Mouse (Mus musculus): ENCODE measurements around the gene Rapgef5.
A peak's percentile ranks its signal among the peaks of the same experiment; 100 is the strongest.

Rapgef5 gene

DNA sequence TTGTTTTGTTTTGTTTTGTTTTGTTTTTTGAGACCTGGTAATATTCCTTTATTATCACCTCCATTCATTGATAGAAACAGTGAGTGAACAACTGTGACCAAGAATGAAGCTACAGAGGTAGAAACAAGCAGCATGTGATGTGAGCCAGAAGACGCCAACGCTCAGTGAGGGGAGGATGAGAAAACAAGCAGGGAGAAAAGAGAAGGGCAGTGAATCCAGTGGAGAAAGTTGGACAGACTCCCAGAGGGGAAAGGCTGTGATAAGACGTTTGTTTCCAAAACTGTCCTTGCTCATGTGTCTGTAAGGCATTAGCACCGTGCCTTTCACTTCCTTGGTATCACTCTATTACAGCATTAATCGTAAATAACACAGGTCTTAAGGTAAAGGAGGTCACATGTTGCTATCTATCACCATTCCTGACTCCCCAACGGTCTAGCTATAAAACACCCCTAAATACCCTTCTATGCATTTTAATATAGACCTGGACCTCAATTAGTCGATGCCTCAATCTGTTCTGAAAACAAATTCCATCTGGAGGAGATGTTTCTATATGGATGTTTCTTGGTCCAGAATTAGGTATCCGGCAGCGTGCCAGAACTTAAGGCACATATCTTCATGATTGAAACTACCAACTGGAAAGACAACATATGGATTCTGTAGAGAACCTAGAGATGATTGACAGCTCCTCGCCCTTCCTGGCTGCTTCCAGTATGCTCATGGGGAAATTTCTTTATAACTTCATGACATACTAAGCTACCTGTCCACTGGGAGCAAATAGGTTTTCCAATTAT is 153.5 kb downstream of the Rapgef5 start:
- no peak for DNase-seq (ENCODE audit: low read depth, low spot score)

DNA sequence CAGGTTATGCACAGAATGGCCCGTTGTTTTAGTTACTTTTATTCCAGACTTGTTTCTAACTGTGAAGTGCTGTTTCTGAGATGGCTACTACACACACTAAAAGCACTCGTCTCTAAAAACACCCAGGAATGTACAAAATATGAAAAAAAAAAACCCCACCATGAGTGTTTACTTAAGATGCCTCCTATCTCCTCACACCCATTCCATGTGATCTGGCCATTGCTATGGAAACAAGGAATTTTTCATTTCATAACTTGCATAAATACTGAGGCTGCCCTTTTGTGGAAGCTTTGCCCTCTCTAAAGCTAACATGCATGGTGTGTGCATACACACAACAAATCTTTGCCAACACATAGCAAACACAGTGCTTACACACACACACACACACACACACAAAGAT is 156.9 kb downstream of the Rapgef5 start:
- DNase-seq (ENCODE audit: low read depth, low spot score), result no peak

DNA sequence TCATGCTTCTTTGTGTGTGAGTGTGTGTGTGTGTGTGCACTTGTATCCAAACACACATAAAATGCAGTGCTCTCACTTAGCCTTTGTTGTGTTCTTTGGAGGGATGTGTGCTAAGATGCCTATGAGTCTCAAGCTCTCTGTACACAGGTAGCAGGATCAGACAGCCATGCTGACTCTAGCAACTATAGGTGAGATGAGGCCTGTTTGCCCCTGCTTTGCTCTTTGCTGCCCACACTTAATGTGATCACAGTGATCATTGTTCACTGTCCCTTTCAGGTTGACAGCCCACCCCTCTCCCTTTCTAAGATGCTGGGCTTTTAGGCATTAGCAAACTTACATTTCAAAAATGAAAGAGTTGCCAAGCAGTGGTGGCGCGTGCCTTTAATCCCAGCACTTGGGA is 158.2 kb downstream of the Rapgef5 start:
- DNase-seq (ENCODE audit: low read depth, low spot score), result no peak

DNA sequence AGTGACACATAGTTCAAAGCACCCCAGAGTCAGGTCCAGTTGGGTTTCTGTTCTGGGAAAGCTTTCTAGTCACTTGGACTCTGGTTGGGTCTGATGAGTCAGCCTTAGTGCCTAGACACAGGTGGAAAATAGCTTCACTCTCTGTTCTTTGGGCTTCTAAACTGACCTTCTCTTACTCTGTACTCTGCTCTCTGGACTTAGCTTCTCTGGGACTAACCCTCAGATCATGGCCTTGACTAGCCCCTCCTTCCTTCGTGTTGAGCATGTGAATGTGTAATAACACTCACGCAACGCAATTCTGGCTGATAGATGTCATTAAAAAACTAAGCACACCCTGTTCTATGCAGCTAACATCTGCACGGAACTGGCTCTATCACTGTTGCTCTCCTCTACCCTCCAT is 160.0 kb downstream of the Rapgef5 start:
- DNase-seq (ENCODE audit: low read depth, low spot score), result no peak

DNA sequence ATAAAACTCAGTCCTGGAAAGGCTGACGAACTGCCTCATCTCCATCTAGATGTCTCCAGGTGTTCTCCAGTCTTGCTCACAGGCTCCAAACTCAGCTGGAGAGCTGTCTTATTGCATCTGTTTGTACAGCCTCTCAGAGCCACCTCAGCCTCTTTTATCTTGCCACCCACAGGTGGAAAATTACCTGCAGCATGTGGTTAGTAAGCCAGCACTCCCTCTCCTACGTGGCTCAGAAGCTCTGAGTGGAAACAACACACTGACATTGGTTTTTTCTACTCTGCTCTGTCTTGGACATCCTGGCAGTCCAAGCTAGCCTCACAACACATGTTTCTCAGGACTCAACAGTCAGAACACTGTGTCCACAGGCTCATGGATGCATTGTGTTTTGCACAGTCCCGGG is 162.6 kb downstream of the Rapgef5 start:
- DNase-seq (ENCODE audit: low read depth, low spot score), result no peak

DNA sequence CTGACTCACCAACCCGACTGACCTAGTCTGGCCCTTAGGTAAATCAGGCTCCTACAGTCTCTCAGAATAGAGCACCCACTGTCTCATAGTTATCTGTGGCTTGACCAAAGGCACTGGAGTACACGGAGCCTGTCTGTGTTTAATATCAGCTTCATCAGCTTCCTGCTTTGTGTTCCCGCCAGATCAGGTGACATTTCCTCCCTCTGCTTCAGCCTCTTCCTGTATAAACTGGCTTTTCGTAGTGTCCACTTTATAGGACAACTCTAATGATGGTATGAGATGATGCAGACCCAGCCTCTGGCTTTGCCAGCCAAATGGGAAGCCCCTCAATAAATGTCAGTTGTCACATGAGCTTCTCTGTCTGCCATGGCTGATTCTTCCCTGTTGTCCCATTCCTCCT is 163.5 kb downstream of the Rapgef5 start:
- no peak for DNase-seq (ENCODE audit: low read depth, low spot score)

DNA sequence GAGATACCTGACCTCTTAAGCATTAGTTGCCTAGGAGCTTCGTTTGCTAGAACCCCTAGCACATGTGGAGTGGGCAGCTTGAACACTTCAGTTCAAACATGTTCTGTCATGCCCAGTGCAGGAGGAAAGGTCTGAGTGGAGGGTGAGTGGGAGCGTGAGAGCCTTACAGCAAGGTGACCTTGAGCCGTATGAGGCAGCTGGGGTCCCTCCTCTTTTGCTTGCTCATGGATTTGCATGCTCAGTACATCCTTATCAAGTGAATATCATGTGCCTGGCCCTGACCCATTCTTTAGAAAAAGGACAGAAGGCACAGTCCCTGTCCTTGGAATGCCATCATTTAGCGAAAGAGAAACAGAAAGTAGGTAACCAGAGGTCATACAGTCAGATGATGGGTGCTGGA is 165.0 kb downstream of the Rapgef5 start:
- DNase-seq (ENCODE audit: low read depth, low spot score), result peak; percentile 48

DNA sequence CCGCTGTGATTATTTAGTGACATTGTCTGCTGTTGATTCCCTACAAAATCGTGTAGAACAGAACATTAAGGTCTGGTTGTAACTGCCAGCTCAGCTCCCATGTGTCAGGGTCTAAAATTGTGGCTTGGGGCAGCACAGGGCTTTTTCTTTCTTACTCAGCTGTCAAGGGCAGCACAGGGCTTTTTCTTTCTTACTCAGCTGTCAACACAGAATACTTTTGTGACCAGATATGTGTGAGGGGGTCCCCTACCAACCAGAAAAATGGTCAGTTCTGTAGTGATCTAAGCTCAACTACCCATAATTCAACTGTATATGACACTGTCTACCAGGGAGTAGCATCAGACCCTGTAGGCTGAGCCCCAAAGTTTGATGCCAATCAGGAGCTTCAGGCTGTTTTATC is 167.1 kb downstream of the Rapgef5 start:
- DNase-seq (ENCODE audit: low read depth, low spot score), result no peak

DNA sequence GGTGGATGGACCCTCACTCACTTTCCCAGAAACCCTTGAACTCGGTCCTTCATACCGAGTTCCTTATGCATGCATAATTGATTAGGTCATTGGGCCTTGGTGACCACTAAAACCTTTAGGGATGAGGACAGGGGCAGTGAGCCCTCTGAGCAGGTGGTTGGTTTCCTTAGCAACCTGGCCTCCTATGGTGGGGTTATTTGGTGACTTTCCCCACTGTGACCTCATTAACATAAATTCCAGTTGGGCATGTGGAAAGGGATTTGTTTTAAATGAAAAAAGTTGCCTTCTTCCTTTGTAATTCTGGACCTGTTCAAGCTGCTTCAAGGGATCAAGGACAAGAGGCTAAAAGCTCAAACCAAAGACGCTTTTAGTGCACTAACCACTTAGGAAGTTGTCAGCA is 167.7 kb downstream of the Rapgef5 start:
- peak; percentile 92 for DNase-seq (ENCODE audit: low read depth, low spot score)

DNA sequence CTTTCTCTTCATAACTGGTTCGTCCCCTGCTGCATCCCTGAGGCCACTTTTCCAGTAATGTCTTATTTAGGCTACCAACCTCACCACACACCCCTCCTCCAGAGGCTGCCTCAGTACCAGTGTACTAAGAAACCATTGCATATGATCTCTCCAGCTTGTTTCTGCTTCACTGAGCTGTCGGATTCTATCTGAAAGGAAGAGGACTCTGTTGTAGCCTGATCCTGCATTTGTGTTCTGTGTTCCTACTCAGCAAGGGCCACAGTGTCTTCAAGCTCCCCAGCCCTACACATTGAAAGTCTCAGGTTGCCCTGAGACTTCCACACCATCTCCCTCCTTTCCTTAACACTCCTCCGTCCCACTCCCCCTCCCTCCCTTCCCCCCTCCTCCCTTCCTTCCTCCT is 168.5 kb downstream of the Rapgef5 start:
- DNase-seq (ENCODE audit: low read depth, low spot score), result peak; percentile 23

DNA sequence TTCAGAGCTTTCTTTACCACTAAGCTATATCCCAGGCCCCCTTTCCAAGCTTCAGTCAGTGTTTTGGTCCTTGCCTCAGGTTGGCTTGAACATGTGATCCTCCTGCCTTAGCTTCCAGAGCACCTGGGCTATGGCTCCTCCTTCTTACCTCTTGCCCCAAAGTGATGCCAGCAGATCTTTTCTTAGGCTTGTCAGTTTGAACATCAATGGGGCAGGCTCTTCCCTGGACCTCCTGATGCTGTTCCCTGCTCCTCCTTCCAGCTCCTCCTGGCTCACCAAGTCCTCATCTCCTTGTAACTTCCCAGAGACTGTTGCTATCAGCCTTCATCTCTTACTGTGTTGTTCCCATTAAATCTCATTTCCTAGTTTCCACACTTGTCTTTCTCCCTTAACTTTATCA is 169.1 kb downstream of the Rapgef5 start:
- no peak for DNase-seq (ENCODE audit: low read depth, low spot score)

DNA sequence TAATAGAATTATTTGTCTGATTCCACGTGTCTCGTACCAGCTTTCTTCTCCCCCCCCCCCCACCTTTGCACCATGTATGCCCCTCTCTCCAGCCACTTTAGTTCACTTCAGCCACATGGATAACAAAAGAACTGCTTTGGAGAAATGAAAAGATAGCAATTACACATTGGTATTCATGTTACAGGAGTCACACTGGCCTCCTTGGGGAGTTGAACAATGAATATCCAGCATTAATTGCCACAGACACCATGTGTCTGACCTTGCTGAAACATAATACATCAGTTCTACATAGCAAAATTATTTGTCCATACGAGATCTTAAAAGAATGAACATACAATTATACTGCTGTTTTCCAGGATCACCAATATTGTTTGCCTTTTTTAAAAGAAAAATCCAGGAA is 170.5 kb downstream of the Rapgef5 start:
- no peak for DNase-seq (ENCODE audit: low read depth, low spot score)

DNA sequence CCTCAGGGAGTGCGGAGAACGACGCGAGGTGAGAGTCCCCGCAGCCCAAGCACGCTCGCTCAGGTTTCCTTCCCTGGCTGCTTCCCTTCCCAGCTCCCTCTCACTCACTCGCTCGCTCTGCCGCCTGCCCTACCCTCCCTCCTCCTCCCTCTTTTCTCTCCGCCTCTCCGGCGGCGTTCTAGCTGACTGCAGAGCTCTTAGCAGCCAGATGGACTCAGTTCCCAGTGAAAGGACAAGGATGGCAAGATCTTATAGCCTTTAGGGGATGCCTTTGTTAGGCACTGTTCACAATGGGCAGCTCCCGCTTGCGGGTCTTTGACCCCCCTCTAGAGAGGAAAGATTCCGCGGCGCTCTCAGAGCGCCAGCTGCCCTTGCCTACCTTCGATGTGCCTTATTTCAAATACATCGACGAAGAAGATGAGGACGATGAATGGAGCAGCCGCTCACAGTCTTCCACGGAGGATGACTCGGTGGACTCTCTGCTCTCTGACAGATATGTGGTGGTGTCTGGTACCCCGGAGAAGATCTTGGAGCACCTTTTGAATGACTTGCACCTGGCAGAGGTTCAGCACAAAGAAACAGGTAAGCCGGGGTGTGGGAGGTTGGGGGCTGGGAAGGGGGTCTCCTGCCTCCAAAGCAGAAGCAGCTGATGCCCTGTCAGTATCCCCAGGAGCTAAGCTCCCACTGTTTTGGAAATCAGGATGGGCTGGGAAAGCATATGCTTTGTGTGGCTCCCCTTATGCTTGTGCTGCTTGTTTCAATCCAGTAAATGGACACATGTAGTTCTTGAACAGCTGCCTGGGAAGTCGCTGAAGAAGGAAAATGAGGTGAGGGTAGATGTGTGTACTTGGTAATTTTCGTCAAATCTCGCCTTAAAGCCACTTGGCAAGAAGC is 172.6 kb downstream of the Rapgef5 start:
- DNase-seq (ENCODE audit: low read depth, low spot score), result peak; percentile 78

DNA sequence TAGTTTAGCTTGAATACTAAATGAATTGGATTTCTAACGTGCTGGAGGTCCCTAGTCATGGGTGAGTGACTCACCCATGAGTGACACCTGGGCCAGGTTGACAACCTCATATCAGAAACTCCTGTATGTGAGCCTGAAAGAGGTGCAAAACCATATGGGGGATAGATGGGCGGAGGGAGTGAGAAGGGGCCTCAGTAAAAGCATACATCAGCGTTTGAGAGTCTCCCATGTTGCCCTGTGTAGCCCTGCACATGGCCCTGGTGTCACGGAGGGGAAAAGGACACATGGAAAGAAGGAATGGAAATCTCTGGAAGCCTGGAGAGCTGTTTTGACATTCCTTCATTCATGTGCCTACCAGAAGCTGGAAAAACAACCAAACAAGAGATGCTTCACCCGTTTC is 175.1 kb downstream of the Rapgef5 start:
- DNase-seq (ENCODE audit: low read depth, low spot score), result no peak

DNA sequence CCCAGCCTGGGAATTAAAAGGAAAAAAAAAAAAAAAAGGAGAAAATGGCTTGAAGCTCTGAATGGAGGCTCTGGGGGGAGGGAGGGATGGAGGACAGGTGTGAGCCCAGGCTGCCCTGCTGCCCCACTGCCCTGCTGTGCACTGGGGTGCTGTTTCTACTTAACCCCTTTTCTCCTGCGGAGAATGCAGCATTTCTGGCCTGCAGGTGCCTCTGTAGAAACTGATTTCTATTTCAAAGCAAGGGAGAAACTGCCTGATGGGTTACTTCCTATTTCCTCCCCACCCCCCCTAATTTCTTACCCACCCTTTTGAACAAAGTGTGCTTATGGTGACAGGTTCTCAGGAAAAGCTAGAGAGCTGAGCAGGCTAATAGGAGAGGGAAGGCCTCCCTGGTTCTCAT is 176.5 kb downstream of the Rapgef5 start:
- DNase-seq (ENCODE audit: low read depth, low spot score), result no peak

DNA sequence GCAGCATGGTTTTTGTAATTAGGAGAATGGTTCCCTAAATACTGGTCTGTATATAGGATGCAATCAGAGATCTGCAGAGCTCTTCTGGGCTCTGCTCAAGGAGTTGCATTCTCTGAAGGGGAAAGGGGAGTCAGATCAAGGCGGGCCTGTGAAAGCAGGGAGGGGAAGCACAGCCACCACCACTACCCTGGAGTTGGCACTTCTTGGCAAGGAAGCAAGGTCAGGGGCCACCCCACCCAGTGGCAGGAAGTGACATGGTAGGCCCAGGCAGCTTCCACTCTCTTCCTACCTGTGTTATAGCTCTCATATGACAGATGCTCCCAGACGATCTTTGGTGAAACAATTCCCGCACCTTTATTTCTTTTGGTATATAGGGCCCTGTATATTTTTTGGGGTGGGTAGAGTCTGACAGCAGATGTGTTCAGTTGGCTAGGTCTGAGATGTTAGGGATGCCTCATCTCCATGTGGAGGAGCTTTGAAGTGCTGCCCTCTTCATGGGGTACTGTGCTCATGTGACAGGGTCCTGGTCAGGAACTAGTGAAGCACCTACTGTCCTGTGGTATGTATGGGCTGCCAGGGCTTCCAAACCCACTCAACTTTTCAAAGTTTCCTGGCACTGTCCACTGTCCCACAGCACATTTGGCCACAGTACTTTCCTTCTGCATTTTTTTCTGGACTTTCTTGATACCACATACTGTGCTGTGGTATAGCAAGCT is 183.8 kb downstream of the Rapgef5 start:
- DNase-seq (ENCODE audit: low read depth, low spot score), result no peak

DNA sequence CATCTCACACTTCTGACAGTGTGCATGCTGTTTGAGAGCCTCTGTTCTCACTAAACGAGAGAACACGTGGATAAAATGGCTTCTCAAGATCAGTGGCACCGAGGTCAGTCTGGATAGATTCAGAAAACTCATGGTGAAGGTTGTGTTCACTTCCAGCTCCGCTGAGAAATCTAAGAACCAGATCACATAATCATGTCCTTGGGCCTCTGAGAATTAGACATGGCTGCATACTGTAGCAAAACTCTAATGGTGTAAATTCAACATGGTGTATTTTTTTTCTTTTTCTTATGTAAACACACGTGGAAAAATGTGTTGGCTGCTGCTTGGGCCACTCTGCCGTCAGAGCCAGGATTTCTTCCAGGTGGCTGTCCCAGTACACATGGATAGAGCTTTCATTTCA is 184.6 kb downstream of the Rapgef5 start:
- no peak for DNase-seq (ENCODE audit: low read depth, low spot score)

DNA sequence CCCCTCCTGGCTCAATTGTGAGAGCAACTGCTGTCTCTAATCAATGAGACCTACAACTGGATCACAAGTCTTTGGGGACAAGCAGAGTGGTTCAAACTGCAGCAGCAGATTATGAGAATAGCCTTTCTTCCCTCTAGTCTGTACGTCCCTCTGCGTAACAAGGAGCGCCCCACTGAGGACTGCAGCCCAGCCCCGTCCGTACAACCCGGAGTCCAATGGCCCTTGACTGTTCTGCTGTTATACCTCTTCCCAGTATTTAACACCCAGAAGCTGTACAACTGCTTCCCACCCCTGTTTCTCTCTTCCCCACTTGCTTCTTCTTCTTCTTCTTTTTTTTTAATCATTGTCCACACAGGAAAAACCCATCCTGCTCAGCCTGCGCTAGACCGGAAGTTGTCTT is 186.0 kb downstream of the Rapgef5 start:
- no peak for DNase-seq (ENCODE audit: low read depth, low spot score)

DNA sequence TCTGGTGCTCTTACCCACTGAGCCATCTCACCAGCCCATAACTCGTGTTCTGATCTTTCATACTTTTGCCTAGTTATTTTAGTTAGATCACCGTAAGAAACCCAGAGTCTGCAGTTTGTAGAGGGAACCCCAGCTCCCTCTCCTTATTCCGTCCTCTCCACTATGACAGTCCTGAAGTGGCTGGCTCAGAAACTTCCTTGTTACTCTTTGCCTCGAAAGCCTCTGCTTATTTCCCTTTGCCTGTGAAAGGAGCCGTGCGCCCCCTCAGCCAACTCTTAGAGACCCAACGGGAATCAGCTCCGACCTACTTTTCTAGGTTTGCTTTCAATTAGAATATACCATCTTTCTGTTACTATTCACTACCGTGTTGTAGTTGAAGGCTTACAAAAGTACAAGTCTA is 186.6 kb downstream of the Rapgef5 start:
- no peak for DNase-seq (ENCODE audit: low read depth, low spot score)

DNA sequence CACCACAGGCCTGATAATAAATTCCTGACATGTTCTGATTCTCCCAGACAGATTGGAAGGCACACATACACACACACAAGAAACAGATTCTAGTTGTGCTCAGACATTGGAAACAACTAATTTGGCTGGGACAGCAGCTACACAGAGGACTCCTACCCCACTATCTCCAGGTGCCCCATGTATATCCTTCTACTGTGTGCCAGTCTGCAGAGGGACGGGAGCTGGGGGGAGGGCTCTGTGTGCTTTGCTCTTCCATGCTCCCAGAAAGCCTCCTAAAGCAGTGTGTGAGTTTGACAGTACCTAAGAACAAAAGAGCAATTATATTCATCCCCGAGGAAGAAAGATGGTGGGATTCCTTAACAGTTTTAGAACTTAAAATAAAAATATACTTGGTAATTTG is 187.1 kb downstream of the Rapgef5 start:
- DNase-seq (ENCODE audit: low read depth, low spot score), result no peak

DNA sequence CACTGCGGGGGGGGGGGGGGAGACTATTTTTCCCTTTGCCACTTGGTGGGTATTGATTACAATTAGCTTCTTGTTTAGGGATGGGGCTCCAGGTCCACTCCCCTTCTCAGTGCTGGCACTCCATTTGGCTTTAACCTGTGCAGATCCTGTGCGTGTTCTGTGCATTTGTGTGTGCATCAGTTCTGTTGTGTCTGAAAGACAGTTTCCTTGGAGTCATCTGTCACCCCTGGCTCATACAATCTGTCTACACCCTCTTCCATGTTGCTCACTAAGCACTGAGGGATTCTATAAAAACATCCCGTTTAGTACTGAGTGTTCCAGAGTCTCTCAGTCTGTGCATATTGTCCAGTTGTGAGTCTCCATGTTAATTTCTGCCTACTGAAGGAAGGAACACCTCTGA is 189.0 kb downstream of the Rapgef5 start:
- no peak for DNase-seq (ENCODE audit: low read depth, low spot score)

DNA sequence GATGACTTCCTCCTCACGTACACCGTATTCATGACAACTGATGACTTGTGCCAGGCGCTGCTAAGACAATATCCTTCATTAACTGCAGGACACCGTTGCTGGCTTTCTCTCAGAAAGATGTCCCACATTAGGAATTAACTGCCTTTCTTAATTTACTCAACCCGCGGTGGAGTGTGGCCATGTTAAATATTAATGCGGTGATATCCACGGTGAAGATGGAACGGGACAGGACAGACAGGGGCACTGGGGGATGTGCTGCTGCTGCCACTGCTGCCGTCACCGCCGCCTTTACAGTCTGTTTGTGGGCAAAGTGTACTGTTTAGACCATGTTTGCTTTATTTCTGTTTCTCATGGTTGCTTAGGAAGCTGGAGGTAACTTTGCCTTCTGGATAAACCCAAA is 193.0 kb downstream of the Rapgef5 start:
- no peak for DNase-seq (ENCODE audit: low read depth, low spot score)
